Mouse (Mus musculus) heart, embryonic 16.5 days (tissue): ENCODE results near the gene Zfp410. TPM values are rescaled to one million over a fixed set of nuclear protein-coding genes. Genes with fewer than 3 reads are reported as not detected.

Source experiments
- ATAC-seq: fragments of 200-750 bp; cut with Nextera tagmentation; replicated peaks from 2 replicates; pipeline ENCODE4 v1.8.0; 2017; ENCODE audit warnings: moderate number of reproducible peaks; ENCODE audit not compliant: insufficient read depth, low FRiP score; ENCODE audit errors: extremely low read depth
- H3K27ac ChIP-seq: fragments of 300-500 bp; sonication (generic); 2 replicates; pipeline ENCODE4 v1.5.1; 2014; ENCODE audit warnings: mild to moderate bottlenecking, low read length, control low read depth, moderate library complexity
- H3K27me3 ChIP-seq: fragments of 300-500 bp; sonication (generic); 2 replicates; pipeline ENCODE4 v1.6.1; 2014; ENCODE audit warnings: low read length, mixed read lengths; ENCODE audit not compliant: control insufficient read depth, insufficient read depth
- H3K36me3 ChIP-seq: fragments of 300-500 bp; sonication (generic); 2 replicates; pipeline ENCODE4 v1.6.1; 2014; ENCODE audit not compliant: control insufficient read depth, insufficient read depth
- H3K4me1 ChIP-seq: fragments of 300-500 bp; sonication (generic); 2 replicates; pipeline ENCODE4 v1.6.1; 2014; ENCODE audit warnings: low read length, mixed read lengths; ENCODE audit not compliant: control insufficient read depth, insufficient read depth
- H3K4me2 ChIP-seq: fragments of 300-500 bp; sonication (generic); 2 replicates; pipeline ENCODE4 v1.6.1; 2014; ENCODE audit warnings: low read depth, mild to moderate bottlenecking, control low read depth, low read length
- H3K4me3 ChIP-seq: fragments of 300-500 bp; sonication (generic); 2 replicates; pipeline ENCODE4 v1.5.1; 2014; ENCODE audit warnings: mild to moderate bottlenecking, control low read depth, low read length
- H3K9ac ChIP-seq: fragments of 300-500 bp; sonication (generic); 2 replicates; pipeline ENCODE4 v1.6.1; 2014; ENCODE audit warnings: low read length, control low read depth
- H3K9me3 ChIP-seq: fragments of 300-500 bp; sonication (generic); replicated peaks from 2 replicates; pipeline ENCODE4 v1.6.1; 2016; ENCODE audit warnings: low read length; ENCODE audit not compliant: control insufficient read depth
- WGBS: fragments of 180-500 bp; shearing (Covaris S2); extraction: QIAGEN DNeasy Blood & Tissue Kit; methylation state at CpG from one replicate; pipeline ENCODE4 v1.1.7; 2014; 5-methylcytosine and 5-hydroxymethylcytosine counted together
- polyA plus RNA-seq: library from polyadenylated mRNA; unstranded; fragments of >200 nt; fragmentation: Nextera tagmentation; extraction: Ambion mirVana; gene quantifications from 2 replicates; pipeline ENCODE4 v1.2.1, GENCODE M21; 2015

Gene Zfp410
- polyA plus RNA-seq, 1 experiment from 2014 or later: 54.0 TPM

GRCm38 (mm10) chr12:84392681-84393080, 76.0 kb downstream of the Zfp410 start:
- no peaks in the 10 kb centered on the region for H3K9me3 ChIP-seq
- H3K4me2 ChIP-seq: no peak overlapping the region
- H3K4me3 ChIP-seq: no peak overlapping the region
- H3K9ac ChIP-seq: no peak overlapping the region
- 97% methylated on average over 4 of the region's 4 CpGs for WGBS
- no peaks in the 10 kb centered on the region for H3K27me3 ChIP-seq
- no peak overlapping the region for H3K27ac ChIP-seq
- ATAC-seq: no peak
- no peaks in the 10 kb centered on the region for H3K4me1 ChIP-seq
- H3K36me3 ChIP-seq: 0 out of 2 replicates have a peak, but pooled peaks cover 9% of the 10 kb centered on the region

Other genes starting within 250 kb of the Zfp410 start
- 0.14 and 0.22 TPM in 2 replicates for gene Acot5, start 247.5 kb upstream of the Zfp410 start, polyA plus RNA-seq
- 0.85 and 1.3 TPM in 2 replicates for gene Acot6, start 216.2 kb upstream of the Zfp410 start, polyA plus RNA-seq
- gene Dnal1, start 202.5 kb upstream of the Zfp410 start, polyA plus RNA-seq: 3.5 and 4.0 TPM in 2 replicates
- 0.59 and 0.60 TPM in 2 replicates for gene Pnma1, start 168.4 kb upstream of the Zfp410 start, polyA plus RNA-seq
- 7.1 and 7.5 TPM in 2 replicates for gene Elmsan1, start 98.0 kb upstream of the Zfp410 start, polyA plus RNA-seq
- gene Ptgr2, start 31.6 kb upstream of the Zfp410 start, polyA plus RNA-seq: 98.0 and 103 TPM in 2 replicates
- 94.2 and 95.2 TPM in 2 replicates for gene Coq6, start 44.8 kb downstream of the Zfp410 start, polyA plus RNA-seq
- 8.1 and 8.2 TPM in 2 replicates for gene Fam161b, start 45.0 kb downstream of the Zfp410 start, polyA plus RNA-seq
- gene Entpd5, start 92.2 kb downstream of the Zfp410 start, polyA plus RNA-seq: 37.1 and 38.9 TPM in 2 replicates
- 2.5 and 2.6 TPM in 2 replicates for gene Bbof1, start 92.2 kb downstream of the Zfp410 start, polyA plus RNA-seq
- 21.1 and 25.1 TPM in 2 replicates for gene Rnf113a2, start 100.3 kb downstream of the Zfp410 start, polyA plus RNA-seq
- gene Aldh6a1, start 134.2 kb downstream of the Zfp410 start, polyA plus RNA-seq: 70.3 and 72.9 TPM in 2 replicates
- gene Lin52, start 134.6 kb downstream of the Zfp410 start, polyA plus RNA-seq: 16.2 and 18.1 TPM in 2 replicates